Mouse (Mus musculus): Measurements from ENCODE around the gene Qtrt1.

- TF ChIP-seq CTCF (IDR thresholded peaks at IDR 0.05; ENCODE audit: insufficient read depth, low read depth, low read length) (no peak), POLR2A (IDR thresholded peaks at IDR 0.05; ENCODE audit: insufficient read depth, low read depth, low read length) (no peak)
Measured at GRCm38 (mm10) chr9:21405525-21405924, 6.1 kb upstream of the Qtrt1 start.
